Mouse (Mus musculus) left cerebral cortex, postnatal 10 days (tissue): ENCODE measurements at regions not wholly inside any gene's neighbourhood (a gene's known extent, or its start where the extent isn't known, plus 50 kb on each side); places are given as distances from the start of the nearest gene placed in this dataset.

Experiments
- DNase-seq, 2 experiments: peaks; one replicate each; pipeline ENCODE4 v3.0.0; 2021 to 2022; ENCODE audit warnings: low spot score in 2 of 2, mixed read lengths in 1 of 2; ENCODE audit errors: extremely low spot score in 1 of 2
- intact Hi-C: fragments of 180-260 bp; cut with DNase I; formaldehyde crosslinking; loops from one replicate; pipeline ENCODE4 v1.15.1; 2025

DNA sequence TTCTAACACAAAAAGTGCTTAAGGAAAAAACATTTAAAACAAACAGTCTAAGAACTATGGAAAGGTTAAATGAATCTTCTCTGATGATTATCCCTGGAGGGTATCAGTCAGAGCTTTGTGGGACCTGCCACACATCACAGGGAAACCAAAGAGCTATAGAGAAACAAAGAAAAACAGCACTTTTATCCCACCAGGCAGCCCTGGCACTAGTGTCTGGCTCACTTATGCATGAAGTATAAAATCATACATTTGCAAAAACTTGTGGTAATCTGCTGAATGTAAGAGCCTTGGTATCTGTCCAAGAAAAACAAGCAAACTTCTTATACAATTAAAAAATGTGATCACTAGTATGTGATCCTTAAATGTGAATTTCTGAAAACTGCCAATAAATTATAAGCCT, 972.4 kb upstream of the Ctnnd2 start:
- DNase-seq = no peak
- intact Hi-C loops = no loop called here

GRCm38 (mm10) chr15:29223667-29224066, 948.7 kb upstream of the Ctnnd2 start:
- DNase-seq = no peak
- intact Hi-C loops = no loop called here

GRCm38 (mm10) chr15:29226889-29227288, 945.5 kb upstream of the Ctnnd2 start:
- DNase-seq = no peak

DNA sequence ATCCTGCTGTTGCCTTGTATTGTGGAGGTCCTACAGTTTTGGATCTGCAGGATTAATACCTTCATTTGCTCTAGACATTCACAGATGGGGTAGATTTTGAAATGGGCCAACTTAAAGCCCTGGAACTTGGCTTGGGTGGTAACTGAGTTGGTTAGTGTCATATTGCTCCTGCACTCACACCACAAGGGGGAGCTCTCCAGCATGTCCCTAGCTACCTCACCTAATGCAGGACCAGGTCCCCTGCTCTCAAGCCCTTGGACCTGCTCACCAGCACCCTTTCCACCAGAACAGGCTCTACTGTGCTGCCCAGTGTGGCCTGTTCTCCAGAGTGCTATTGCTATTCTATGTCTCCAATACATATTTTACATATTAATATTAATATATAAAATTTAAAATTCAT, 937.8 kb upstream of the Ctnnd2 start:
- DNase-seq = no peak
- intact Hi-C loops = no loop called here

More at GRCm38 (mm10) chr15:29226889-29227288, 945.5 kb upstream of the Ctnnd2 start:
- intact Hi-C loops = no loop called here

DNA sequence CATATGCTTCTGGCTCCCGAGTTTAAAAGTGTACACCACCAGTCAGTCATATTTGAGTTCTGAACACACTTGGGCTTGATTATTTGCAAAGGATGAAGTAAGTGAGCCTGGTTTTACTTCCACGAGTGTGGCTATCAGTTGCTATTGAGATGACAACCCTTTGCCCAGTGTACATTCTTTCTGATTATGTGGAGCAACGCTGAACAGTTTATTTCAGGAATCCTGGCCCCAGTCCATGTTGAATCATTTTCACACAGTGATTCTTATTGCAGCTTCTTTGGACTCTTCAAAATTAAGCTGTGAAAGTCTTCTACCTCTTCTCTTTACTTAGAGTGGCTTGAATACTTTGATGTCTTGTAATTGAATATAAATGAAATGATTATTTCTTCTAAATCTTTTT, 917.2 kb upstream of the Ctnnd2 start:
- peak in 1 of 2 experiments; percentile 1 for DNase-seq

GRCm38 (mm10) chr15:29266767-29267166, 905.6 kb upstream of the Ctnnd2 start:
- intact Hi-C loops = no loop called here

More for the DNA sequence above, 917.2 kb upstream of the Ctnnd2 start:
- intact Hi-C loops = no loop called here

GRCm38 (mm10) chr15:29296454-29296853, 875.9 kb upstream of the Ctnnd2 start:
- intact Hi-C loops = no loop called here
- no peak for DNase-seq

More at GRCm38 (mm10) chr15:29266767-29267166, 905.6 kb upstream of the Ctnnd2 start:
- no peak for DNase-seq
